Mouse (Mus musculus): ENCODE measurements around the gene Ccdc42. TPM values are rescaled to one million over a fixed set of nuclear protein-coding genes. Genes with fewer than 3 reads are reported as not detected.

Ccdc42 gene
- total and polyA plus RNA-seq, 3 experiments, result not detected

DNA sequence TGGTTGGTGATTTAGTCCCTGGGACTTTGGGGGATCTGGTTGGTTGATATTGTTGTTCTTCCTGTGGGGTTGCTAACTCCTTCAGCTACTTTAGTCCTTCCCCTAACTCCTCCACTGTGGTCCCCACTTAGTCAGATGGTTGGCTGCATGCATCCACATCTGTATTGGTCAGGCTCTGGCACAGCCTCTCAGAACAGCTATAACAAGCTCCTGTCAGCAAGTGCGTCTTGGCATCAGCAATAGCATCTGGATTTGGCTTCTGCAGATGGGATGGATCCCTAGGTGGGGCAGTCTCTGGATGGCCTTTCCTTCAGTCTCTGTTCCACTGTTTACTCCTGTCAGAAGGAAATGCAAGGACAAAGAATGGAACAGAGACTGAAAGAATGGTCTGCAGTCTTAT lies 9.7 kb upstream of the Ccdc42 start:
- Histone ChIP-seq H3K9me3 (replicated peaks; ENCODE audit: insufficient read depth, low read length) (no peaks in the 10 kb centered on the region), H3K9ac (ENCODE audit: control insufficient read depth, low read depth, low read length, poor library complexity, severe bottlenecking) (no peak overlapping the region), H3K4me3 (ENCODE audit: control insufficient read depth in 1 of 2, insufficient read depth in 1 of 2, low read depth in 2 of 2, low read length in 2 of 2) (no peak overlapping the region), H3K36me3 (ENCODE audit: control insufficient read depth in 1 of 2, insufficient read depth in 2 of 2, low read length in 2 of 2) (no peaks in the 10 kb centered on the region), H3K79me2 (ENCODE audit: control insufficient read depth, insufficient read depth, low read length, poor library complexity) (no peaks in the 10 kb centered on the region), H3K27me3 (ENCODE audit: control insufficient read depth in 1 of 2, insufficient read depth in 2 of 2, low read length in 2 of 2) (peaks cover 19 to 33% of the 10 kb centered on the region in 2 experiments), H3K27ac (ENCODE audit: control insufficient read depth, low read depth, low read length) (no peak overlapping the region), H3K4me1 (ENCODE audit: control insufficient read depth in 1 of 2, insufficient read depth in 2 of 2, low read length in 2 of 2) (no peaks in the 10 kb centered on the region)
- TF ChIP-seq MXI1 (IDR thresholded peaks at IDR 0.05; ENCODE audit: low read depth, low read length) (no peak), MYB (IDR thresholded peaks at IDR 0.05; ENCODE audit: low read depth, low read length) (no peak), ZKSCAN1 (IDR thresholded peaks at IDR 0.05; ENCODE audit: low read depth, low read length) (no peak), MAZ (IDR thresholded peaks at IDR 0.05; ENCODE audit: low read depth, low read length) (no peak), RAD21 (IDR thresholded peaks at IDR 0.05; ENCODE audit: low read depth, low read length) (no peak), CHD2 (IDR thresholded peaks at IDR 0.05; ENCODE audit: low read length) (no peak), ZC3H11A (IDR thresholded peaks at IDR 0.05; ENCODE audit: low read depth, low read length) (no peak), POLR2AphosphoS5 (IDR thresholded peaks at IDR 0.05; ENCODE audit: borderline replicate concordance, low read depth, low read length) (no peak), ZMIZ1 (IDR thresholded peaks at IDR 0.05; ENCODE audit: low read depth, low read length) (no peak), GATA1 (IDR thresholded peaks at IDR 0.05; ENCODE audit: low read depth, low read length) (no peak), MEF2A (IDR thresholded peaks at IDR 0.05; ENCODE audit: extremely low read depth, insufficient replicate concordance, low read depth, low read length, poor library complexity, severe bottlenecking) (no peak), USF2 (IDR thresholded peaks at IDR 0.05; ENCODE audit: borderline replicate concordance in 1 of 2, insufficient read depth in 1 of 2, low read depth in 1 of 2, low read length in 2 of 2) (no peak), TAL1 (IDR thresholded peaks at IDR 0.05; ENCODE audit: low read length) (no peak), MYC (IDR thresholded peaks at IDR 0.05; ENCODE audit: low read depth, low read length) (no peak), JUND (IDR thresholded peaks at IDR 0.05; ENCODE audit: low read depth, low read length) (no peak), BHLHE40 (IDR thresholded peaks at IDR 0.05; ENCODE audit: borderline replicate concordance, low read depth, low read length) (no peak), KAT2A (conservative IDR thresholded peaks at IDR 0.05; ENCODE audit: low read depth, low read length) (no peak), ZNF384 (IDR thresholded peaks at IDR 0.05; ENCODE audit: low read depth, low read length) (no peak), TCF12 (IDR thresholded peaks at IDR 0.05; ENCODE audit: low read depth, low read length) (no peak)
- DNase-seq (ENCODE audit: low read depth, low spot score), result no peak

DNA sequence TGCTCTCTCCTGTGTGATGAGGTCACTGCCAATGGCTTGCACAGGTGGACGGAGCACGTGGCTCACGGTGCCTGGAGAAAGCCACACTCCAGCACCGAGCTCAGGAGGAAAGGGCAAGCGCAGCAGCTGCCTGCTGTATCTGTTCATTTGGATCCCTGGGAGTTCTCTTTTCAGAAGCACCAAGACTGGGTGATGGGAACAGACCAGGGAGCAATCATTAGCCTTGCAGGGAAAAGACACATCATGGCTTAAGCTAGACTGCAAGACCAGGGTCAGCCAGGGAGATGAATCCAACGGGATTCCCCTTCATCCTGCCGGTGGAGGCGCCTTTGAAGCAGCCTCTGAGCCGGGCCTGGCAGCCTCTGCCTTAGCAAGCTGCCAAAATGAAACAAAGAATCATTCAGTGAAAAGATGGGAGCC lies 7.3 kb upstream of the Ccdc42 start:
- Histone ChIP-seq H3K36me3 (ENCODE audit: control insufficient read depth in 1 of 2, insufficient read depth in 2 of 2, low read length in 2 of 2) (no peaks in the 10 kb centered on the region), H3K9me3 (replicated peaks; ENCODE audit: insufficient read depth, low read length) (no peaks in the 10 kb centered on the region), H3K4me1 (ENCODE audit: control insufficient read depth in 1 of 2, insufficient read depth in 2 of 2, low read length in 2 of 2) (no peaks in the 10 kb centered on the region), H3K79me2 (ENCODE audit: control insufficient read depth, insufficient read depth, low read length, poor library complexity) (no peaks in the 10 kb centered on the region), H3K27me3 (ENCODE audit: control insufficient read depth in 1 of 2, insufficient read depth in 2 of 2, low read length in 2 of 2) (peaks cover 24 to 45% of the 10 kb centered on the region in 2 experiments), H3K9ac (ENCODE audit: control insufficient read depth, low read depth, low read length, poor library complexity, severe bottlenecking) (no peak overlapping the region), H3K27ac (ENCODE audit: control insufficient read depth, low read depth, low read length) (no peak overlapping the region), H3K4me3 (ENCODE audit: control insufficient read depth in 1 of 2, insufficient read depth in 1 of 2, low read depth in 2 of 2, low read length in 2 of 2) (no peak overlapping the region)
- no peak for DNase-seq (ENCODE audit: low read depth, low spot score)
- TF ChIP-seq USF1 (IDR thresholded peaks at IDR 0.05; ENCODE audit: low read depth, low read length) (no peak), MXI1 (IDR thresholded peaks at IDR 0.05; ENCODE audit: low read depth, low read length) (no peak), MYB (IDR thresholded peaks at IDR 0.05; ENCODE audit: low read depth, low read length) (no peak), KAT2A (conservative IDR thresholded peaks at IDR 0.05; ENCODE audit: low read depth, low read length) (no peak), GATA1 (IDR thresholded peaks at IDR 0.05; ENCODE audit: low read depth, low read length) (no peak), MAZ (IDR thresholded peaks at IDR 0.05; ENCODE audit: low read depth, low read length) (no peak), ZNF384 (IDR thresholded peaks at IDR 0.05; ENCODE audit: low read depth, low read length) (no peak), ZKSCAN1 (IDR thresholded peaks at IDR 0.05; ENCODE audit: low read depth, low read length) (no peak), CHD1 (IDR thresholded peaks at IDR 0.05; ENCODE audit: low read depth, low read length) (no peak), MAFK (IDR thresholded peaks at IDR 0.05; ENCODE audit: borderline replicate concordance, low read depth, low read length) (no peak), NRF1 (IDR thresholded peaks at IDR 0.05; ENCODE audit: insufficient read depth, low read depth, low read length, poor library complexity, severe bottlenecking) (no peak), POLR2AphosphoS2 (IDR thresholded peaks at IDR 0.05; ENCODE audit: low read length) (no peak), MAX (IDR thresholded peaks at IDR 0.05; ENCODE audit: low read length) (no peak), HCFC1 (IDR thresholded peaks at IDR 0.05; ENCODE audit: low read depth, low read length) (no peak)

Measured in MEL (cell line).